Mouse (Mus musculus) forebrain, postnatal 0 days (tissue): ENCODE results near the gene Nr1i2. TPM values are rescaled to one million over a fixed set of nuclear protein-coding genes. Genes with fewer than 3 reads are reported as not detected.
"Not testable (repeated sequence)": the region's sequence is repeated elsewhere in the genome, so short reads cannot be mapped to it uniquely, and the experiment has no call there.

Experiments
- ATAC-seq: fragments of 200-750 bp; cut with Nextera tagmentation; 2 replicates; pipeline ENCODE4 v1.8.0; 2017; ENCODE audit warnings: mild to moderate bottlenecking, moderate library complexity
- DNase-seq: peaks from one replicate; pipeline ENCODE4 v3.0.0-alpha.2; 2015
- H3K27ac ChIP-seq: fragments of 300-500 bp; sonication (generic); 2 replicates; pipeline ENCODE4 v1.5.1; 2014; ENCODE audit warnings: low read depth, mild to moderate bottlenecking, antibody characterized with exemption, low read length, moderate library complexity, mixed read lengths
- H3K27me3 ChIP-seq: fragments of 300-500 bp; sonication (generic); 2 replicates; pipeline ENCODE4 v1.6.1; 2014; ENCODE audit warnings: mild to moderate bottlenecking, low read length, mixed read lengths; ENCODE audit not compliant: insufficient read depth
- H3K36me3 ChIP-seq: fragments of 300-500 bp; sonication (generic); 2 replicates; pipeline ENCODE4 v1.6.1; 2014; ENCODE audit warnings: mild to moderate bottlenecking, moderate library complexity; ENCODE audit not compliant: insufficient read depth
- H3K4me1 ChIP-seq: fragments of 300-500 bp; sonication (generic); 2 replicates; pipeline ENCODE4 v1.6.1; 2014; ENCODE audit warnings: antibody characterized with exemption; ENCODE audit not compliant: insufficient read depth
- H3K4me2 ChIP-seq: fragments of 300-500 bp; sonication (generic); 2 replicates; pipeline ENCODE4 v1.6.1; 2014; ENCODE audit warnings: low read depth, mild to moderate bottlenecking, moderate library complexity
- H3K4me3 ChIP-seq: fragments of 300-500 bp; sonication (generic); 2 replicates; pipeline ENCODE4 v1.5.1; 2014; ENCODE audit warnings: low read depth, low read length, mixed read lengths
- H3K9ac ChIP-seq: fragments of 300-500 bp; sonication (generic); 2 replicates; pipeline ENCODE4 v1.6.1; 2014; ENCODE audit warnings: mild to moderate bottlenecking
- H3K9me3 ChIP-seq: fragments of 300-500 bp; sonication (generic); 2 replicates; pipeline ENCODE4 v1.6.1; 2016; ENCODE audit warnings: low read length
- CTCF ChIP-seq: sonication (generic); IDR thresholded peaks from 2 replicates; pipeline ENCODE4 v1.5.1; 2016; ENCODE audit warnings: antibody characterized with exemption, control low read depth, low read depth
- WGBS: fragments of 180-500 bp; shearing (Covaris S2); extraction: QIAGEN DNeasy Blood & Tissue Kit; methylation state at CpG from one replicate; pipeline ENCODE4 v1.1.7; 2014; 5-methylcytosine and 5-hydroxymethylcytosine counted together
- polyA plus RNA-seq: library from polyadenylated mRNA; unstranded; fragments of >200 nt; fragmentation: Nextera tagmentation; extraction: Ambion mirVana; gene quantifications from 2 replicates; pipeline ENCODE4 v1.2.1, GENCODE M21; 2015
- total RNA-seq: library from RNA; depleted of rRNA; stranded (reverse); fragments of >200 nt; gene quantifications from 2 replicates; pipeline ENCODE4 v1.2.3, GENCODE M21; 2014; rRNA removed

The Nr1i2 gene
- total RNA-seq (not detected in 2 replicates), polyA plus RNA-seq (not detected in 2 replicates)

DNA sequence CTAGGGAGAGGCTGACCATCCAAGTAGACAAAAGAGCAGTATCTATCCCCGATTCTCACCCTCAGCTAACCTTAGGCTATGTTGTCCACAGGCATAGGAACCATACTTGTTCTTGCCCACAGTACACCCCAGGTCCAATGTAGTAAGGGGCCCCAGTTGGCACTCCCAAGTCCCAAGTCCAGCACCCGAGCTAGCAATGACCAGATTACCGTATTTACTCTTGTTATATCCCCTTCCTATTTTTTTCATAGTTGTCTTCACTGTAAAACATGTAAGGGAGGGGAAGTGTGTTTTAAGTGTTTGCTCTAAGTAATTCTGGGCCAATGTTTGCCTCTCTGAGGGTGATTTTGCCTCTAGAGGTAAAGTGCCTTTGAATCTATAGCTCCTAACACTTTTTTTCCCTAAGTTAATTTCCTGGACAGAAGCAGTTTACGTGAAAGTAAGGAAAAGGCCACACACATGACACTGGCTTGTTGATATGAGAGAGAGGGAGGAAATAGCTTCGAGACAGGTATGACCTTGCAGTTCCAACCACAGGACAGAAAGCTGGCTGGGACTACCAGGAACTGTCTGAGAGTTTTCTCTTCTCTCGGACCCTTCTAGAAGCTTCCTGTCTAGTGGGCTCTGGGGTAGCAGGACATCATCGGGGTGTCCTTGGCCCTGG lies at the start of gene Nr1i2:
TSS of gene Nr1i2 (minus strand) at position 140 of the 664 bp plus-strand sequence.
- no peak for TF ChIP-seq CTCF
- no peak for ATAC-seq
- no peaks in the 10 kb centered on the region for H3K27me3 ChIP-seq
- no peak for DNase-seq
- H3K27ac ChIP-seq: no peak within 1 kb of the TSS
- no peaks in the 10 kb centered on the region for H3K36me3 ChIP-seq
- no peaks in the 10 kb centered on the region for H3K4me1 ChIP-seq
- WGBS: 70% methylated on average over 7 of the region's 7 CpGs
- no peaks in the 10 kb centered on the region for H3K9me3 ChIP-seq
- no peak within 1 kb of the TSS for H3K9ac ChIP-seq
- H3K4me3 ChIP-seq: no peak within 1 kb of the TSS
- H3K4me2 ChIP-seq: no peak within 1 kb of the TSS

- no peak for TF ChIP-seq CTCF
- H3K36me3 ChIP-seq: no peaks in the 10 kb centered on the region
- no peak within 1 kb of the TSS for H3K27ac ChIP-seq
- DNase-seq (peak; percentile 83), ATAC-seq (peak; percentile 95)
- H3K9ac ChIP-seq: peak within 1 kb of the TSS; percentile 47
- peak within 1 kb of the TSS; percentile 40 for H3K4me3 ChIP-seq
- H3K27me3 ChIP-seq: no peaks in the 10 kb centered on the region
- 8% methylated on average over 30 of the region's 30 CpGs for WGBS
- H3K4me1 ChIP-seq: 0 out of 2 replicates have a peak, but pooled peaks cover 3% of the 10 kb centered on the region
- H3K9me3 ChIP-seq: no peaks in the 10 kb centered on the region
- peak within 1 kb of the TSS; percentile 54 for H3K4me2 ChIP-seq
Measured at GRCm38 (mm10) chr16:38341396-38342324, 47.0 kb upstream of the Nr1i2 start, which contains the start of gene Maats1. Gene Maats1, minus strand, starts transcription at chr16:38342143.

DNA sequence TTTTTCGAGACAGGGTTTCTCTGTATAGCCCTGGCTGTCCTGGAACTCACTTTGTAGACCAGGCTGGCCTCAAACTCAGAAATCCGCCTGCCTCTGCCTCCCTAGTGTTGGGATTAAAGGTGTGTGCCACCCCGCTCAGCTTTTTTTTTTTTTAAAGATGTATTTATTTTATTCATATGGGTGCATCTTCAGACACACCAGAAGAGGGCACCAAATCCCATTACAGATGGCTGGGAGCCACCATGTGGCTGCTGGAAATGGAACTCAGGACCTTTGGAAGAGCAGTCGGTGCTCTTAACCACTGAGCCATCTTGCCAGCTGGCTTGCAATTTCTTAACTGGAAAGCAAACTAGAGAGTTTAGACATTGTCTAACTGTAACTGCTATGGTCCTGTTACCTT lies 43.5 kb upstream of the Nr1i2 start:
- not testable (repeated sequence) for H3K36me3 ChIP-seq, H3K9me3 ChIP-seq, H3K27ac ChIP-seq, DNase-seq, H3K27me3 ChIP-seq, H3K4me3 ChIP-seq, H3K4me1 ChIP-seq, H3K9ac ChIP-seq, ATAC-seq, H3K4me2 ChIP-seq
- 91% methylated on average over 4 of the region's 4 CpGs for WGBS

GRCm38 (mm10) chr16:38334431-38334830 lies 39.8 kb upstream of the Nr1i2 start:
- ATAC-seq: no peak
- no peak overlapping the region for H3K4me2 ChIP-seq
- 44% methylated on average over 6 of the region's 6 CpGs for WGBS
- no peaks in the 10 kb centered on the region for H3K4me1 ChIP-seq
- no peaks in the 10 kb centered on the region for H3K36me3 ChIP-seq
- H3K27ac ChIP-seq: no peak overlapping the region
- H3K4me3 ChIP-seq: no peak overlapping the region
- no peaks in the 10 kb centered on the region for H3K9me3 ChIP-seq
- TF ChIP-seq CTCF: no peak
- H3K27me3 ChIP-seq: no peaks in the 10 kb centered on the region
- no peak overlapping the region for H3K9ac ChIP-seq
- no peak for DNase-seq

- H3K9ac ChIP-seq: no peak overlapping the region
- no peak overlapping the region for H3K27ac ChIP-seq
- no peak overlapping the region for H3K4me3 ChIP-seq
- no peaks in the 10 kb centered on the region for H3K27me3 ChIP-seq
- 0 out of 2 replicates have a peak, but pooled peaks have one; percentile 15 for TF ChIP-seq CTCF
- no peak overlapping the region for H3K4me2 ChIP-seq
- no peaks in the 10 kb centered on the region for H3K36me3 ChIP-seq
- DNase-seq (no peak), ATAC-seq (no peak)
- WGBS: 87% methylated on average over 3 of the region's 3 CpGs
- no peaks in the 10 kb centered on the region for H3K4me1 ChIP-seq
- no peaks in the 10 kb centered on the region for H3K9me3 ChIP-seq
Measured at GRCm38 (mm10) chr16:38329340-38329739, 34.7 kb upstream of the Nr1i2 start.

DNA sequence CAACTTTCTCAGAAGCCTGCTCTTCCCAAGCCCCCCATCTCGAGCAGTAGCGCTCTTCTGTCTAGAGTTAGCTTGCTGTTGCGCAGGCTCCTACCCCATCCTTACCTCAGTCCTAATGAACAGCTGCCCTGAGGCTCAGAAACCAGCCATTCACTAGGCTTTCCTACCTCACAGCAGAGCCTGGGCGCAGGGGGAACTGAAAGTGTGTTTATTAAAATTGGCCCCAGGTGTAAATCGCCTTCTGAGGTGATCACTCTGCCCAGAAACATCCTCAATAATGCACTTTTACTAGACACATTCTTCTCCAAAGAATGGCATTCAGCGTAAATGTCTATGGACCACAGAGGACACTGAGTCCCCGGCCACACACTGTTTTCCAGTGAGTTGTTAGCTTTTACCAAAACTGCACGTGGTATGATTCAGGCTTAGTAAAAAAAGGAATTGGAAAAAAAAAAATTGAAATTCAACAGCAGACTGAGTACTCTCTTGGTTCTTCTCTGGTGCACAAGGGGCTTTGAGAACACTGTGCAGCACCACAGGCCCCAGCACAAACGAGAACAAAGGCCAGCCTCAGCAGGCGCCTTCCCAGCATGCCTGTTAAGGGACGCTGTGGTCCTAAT lies 32.3 kb upstream of the Nr1i2 start:
- H3K4me2 ChIP-seq: no peak overlapping the region
- TF ChIP-seq CTCF: no peak
- no peaks in the 10 kb centered on the region for H3K36me3 ChIP-seq
- H3K9me3 ChIP-seq: no peaks in the 10 kb centered on the region
- H3K27me3 ChIP-seq: no peaks in the 10 kb centered on the region
- H3K4me1 ChIP-seq: no peaks in the 10 kb centered on the region
- H3K9ac ChIP-seq: no peak overlapping the region
- ATAC-seq (no peak), DNase-seq (no peak)
- H3K27ac ChIP-seq: no peak overlapping the region
- WGBS: 78% methylated on average over 11 of the region's 11 CpGs
- no peak overlapping the region for H3K4me3 ChIP-seq
